Comparison of ENCODE assay signal across 26 mouse cellular contexts in genomic region chr4:12543906-12544305, GRCm38 (mm10).
"Had no signal": no experiment of that assay in that cellular context is flagged by ENCODE, and none has a peak within 500 bp of the region (broad histone marks: within the 10 kb centered on the region; RNA-seq: fewer than 3 reads in every experiment).

No protein-coding gene starts in this region.

- H3K9ac ChIP-seq: kidney, embryonic 15.5 days; limb, embryonic 12.5 days; limb, embryonic 15.5 days; liver, embryonic 14.5 days; liver, postnatal 0 days; lung, embryonic 14.5 days; midbrain, embryonic 12.5 days; midbrain, embryonic 15.5 days; neural tube, embryonic 12.5 days; neural tube, embryonic 15.5 days had no signal

- ATAC-seq: liver, postnatal 0 days; lung, postnatal 0 days; midbrain, embryonic 15.5 days had no signal

- H3K27me3 ChIP-seq: kidney, embryonic 15.5 days; limb, embryonic 12.5 days; limb, embryonic 15.5 days; midbrain, embryonic 12.5 days; midbrain, embryonic 15.5 days; neural tube, embryonic 12.5 days; neural tube, embryonic 15.5 days had no signal

- H3K4me3 ChIP-seq: kidney, embryonic 15.5 days; left cerebral cortex, adult 2 months; limb, embryonic 12.5 days; limb, embryonic 15.5 days; midbrain, embryonic 12.5 days; midbrain, embryonic 15.5 days; neural tube, embryonic 12.5 days; neural tube, embryonic 15.5 days had no signal

- DNase-seq: kidney, adult 2 months; kidney, postnatal 10 days; kidney, postnatal 36 days; layer of hippocampus, postnatal 36 days; left cerebral cortex, postnatal 4 days; liver, postnatal 0 days; lung, embryonic 14.5 days; retina, postnatal 1 day; right cerebral cortex, postnatal 14 days; right cerebral cortex, postnatal 4 days; thymus, adult 2 months; thymus, postnatal 14 days; thymus, postnatal 4 days had no signal

- H3K36me3 ChIP-seq: kidney, embryonic 15.5 days; limb, embryonic 12.5 days; limb, embryonic 15.5 days; midbrain, embryonic 12.5 days; midbrain, embryonic 15.5 days; neural tube, embryonic 12.5 days; neural tube, embryonic 15.5 days had no signal

- H3K9me3 ChIP-seq: kidney, embryonic 15.5 days; limb, embryonic 12.5 days; limb, embryonic 15.5 days; midbrain, embryonic 12.5 days; midbrain, embryonic 15.5 days; neural tube, embryonic 12.5 days; neural tube, embryonic 15.5 days had no signal

- H3K27ac ChIP-seq: kidney, embryonic 15.5 days; left cerebral cortex, adult 2 months; limb, embryonic 12.5 days; limb, embryonic 15.5 days; liver, embryonic 14.5 days; macrophage; midbrain, embryonic 12.5 days; midbrain, embryonic 15.5 days; neural tube, embryonic 12.5 days; neural tube, embryonic 15.5 days; stomach, postnatal 0 days had no signal

- H3K4me2 ChIP-seq: kidney, embryonic 15.5 days; limb, embryonic 12.5 days; limb, embryonic 15.5 days; liver, embryonic 11.5 days; lung, embryonic 14.5 days; midbrain, embryonic 12.5 days; midbrain, embryonic 15.5 days; neural tube, embryonic 12.5 days; neural tube, embryonic 15.5 days had no signal
